Mouse (Mus musculus): ENCODE measurements at regions not wholly inside any gene's neighbourhood (a gene's known extent, or its start where the extent isn't known, plus 50 kb on each side); places are given as distances from the start of the nearest gene placed in this dataset.

GRCm38 (mm10) chr7:129689464-129689863 lies 97.8 kb downstream of the Wdr11 start:
- peak; percentile 17 for DNase-seq (ENCODE audit: low spot score)
- WGBS: 97% methylated on average over 3 of the region's 3 CpGs

GRCm38 (mm10) chr7:129690868-129691267 lies 99.2 kb downstream of the Wdr11 start:
- Histone ChIP-seq H3K4me1 (peaks cover 25% of the 10 kb centered on the region), H3K36me3 (no peaks in the 10 kb centered on the region), H3K27ac (peak overlapping the region; percentile 80), H3K27me3 (ENCODE audit: low read depth, poor library complexity, severe bottlenecking) (no peaks in the 10 kb centered on the region), H3K4me3 (no peak overlapping the region), H3K9me3 (replicated peaks) (no peaks in the 10 kb centered on the region)
- WGBS: 78% methylated on average over 6 of the region's 6 CpGs
- no peak for DNase-seq (ENCODE audit: low spot score)

More at GRCm38 (mm10) chr7:129689464-129689863, 97.8 kb downstream of the Wdr11 start:
- Histone ChIP-seq H3K27me3 (ENCODE audit: low read depth, poor library complexity, severe bottlenecking) (no peaks in the 10 kb centered on the region), H3K4me3 (no peak overlapping the region), H3K9me3 (replicated peaks) (no peaks in the 10 kb centered on the region), H3K27ac (no peak overlapping the region), H3K4me1 (peaks cover 32% of the 10 kb centered on the region), H3K36me3 (no peaks in the 10 kb centered on the region)

GRCm38 (mm10) chr7:129691619-129692071 lies 100.0 kb downstream of the Wdr11 start:
- Histone ChIP-seq H3K4me1 (peaks cover 24% of the 10 kb centered on the region), H3K9me3 (replicated peaks) (no peaks in the 10 kb centered on the region), H3K27me3 (ENCODE audit: low read depth, poor library complexity, severe bottlenecking) (no peaks in the 10 kb centered on the region), H3K27ac (peak overlapping the region; percentile 80), H3K36me3 (no peaks in the 10 kb centered on the region), H3K4me3 (0 out of 2 replicates have a peak overlapping the region, but pooled peaks have one; percentile 1)
- DNase-seq (ENCODE audit: low spot score): peak; percentile 51
- WGBS: 33% methylated on average over 3 of the region's 3 CpGs

- H3K36me3 ChIP-seq: no peaks in the 10 kb centered on the region
- DNase-seq (ENCODE audit: low spot score): peak; percentile 26
These were observed 102.0 kb downstream of the Wdr11 start for GRCm38 (mm10) chr7:129693635-129694034.

GRCm38 (mm10) chr7:129694168-129694567 lies 102.5 kb downstream of the Wdr11 start:
- peak; percentile 14 for DNase-seq (ENCODE audit: low spot score)
- no peak overlapping the region for H3K4me3 ChIP-seq
- H3K27ac ChIP-seq: no peak overlapping the region
- H3K36me3 ChIP-seq: no peaks in the 10 kb centered on the region
- peaks cover 18% of the 10 kb centered on the region for H3K4me1 ChIP-seq
- no peaks in the 10 kb centered on the region for H3K27me3 ChIP-seq (ENCODE audit: low read depth, poor library complexity, severe bottlenecking)
- no peaks in the 10 kb centered on the region for H3K9me3 ChIP-seq (replicated peaks)

More at GRCm38 (mm10) chr7:129693635-129694034, 102.0 kb downstream of the Wdr11 start:
- 86% methylated on average over 9 of the region's 9 CpGs for WGBS
- H3K27ac ChIP-seq: no peak overlapping the region
- peaks cover 18% of the 10 kb centered on the region for H3K4me1 ChIP-seq
- H3K9me3 ChIP-seq (replicated peaks): no peaks in the 10 kb centered on the region
- H3K4me3 ChIP-seq: no peak overlapping the region
- H3K27me3 ChIP-seq (ENCODE audit: low read depth, poor library complexity, severe bottlenecking): no peaks in the 10 kb centered on the region

GRCm38 (mm10) chr7:129699931-129700570 lies 108.4 kb downstream of the Wdr11 start:
- WGBS: 72% methylated on average over 5 of the region's 5 CpGs
- Histone ChIP-seq H3K36me3 (no peaks in the 10 kb centered on the region), H3K27me3 (ENCODE audit: low read depth, poor library complexity, severe bottlenecking) (no peaks in the 10 kb centered on the region), H3K27ac (no peak overlapping the region), H3K9me3 (replicated peaks) (no peaks in the 10 kb centered on the region), H3K4me3 (no peak overlapping the region), H3K4me1 (no peaks in the 10 kb centered on the region)
- peak; percentile 27 for DNase-seq (ENCODE audit: low spot score)

- DNase-seq (ENCODE audit: low spot score): no peak
- peaks cover 9% of the 10 kb centered on the region for H3K4me1 ChIP-seq
- H3K4me3 ChIP-seq: no peak overlapping the region
- H3K9me3 ChIP-seq (replicated peaks): no peaks in the 10 kb centered on the region
- H3K27me3 ChIP-seq (ENCODE audit: low read depth, poor library complexity, severe bottlenecking): no peaks in the 10 kb centered on the region
- WGBS: 94% methylated on average over 6 of the region's 6 CpGs
- H3K36me3 ChIP-seq: no peaks in the 10 kb centered on the region
- H3K27ac ChIP-seq: no peak overlapping the region
These were observed 135.9 kb downstream of the Wdr11 start for GRCm38 (mm10) chr7:129727559-129727958.

GRCm38 (mm10) chr7:129729709-129730238 lies 138.1 kb downstream of the Wdr11 start:
- Histone ChIP-seq H3K27me3 (ENCODE audit: low read depth, poor library complexity, severe bottlenecking) (no peaks in the 10 kb centered on the region), H3K36me3 (no peaks in the 10 kb centered on the region), H3K4me1 (peaks cover 9% of the 10 kb centered on the region), H3K9me3 (replicated peaks) (no peaks in the 10 kb centered on the region), H3K4me3 (no peak overlapping the region), H3K27ac (no peak overlapping the region)
- no peak for DNase-seq (ENCODE audit: low spot score)
- WGBS: 80% methylated on average over 11 of the region's 11 CpGs

GRCm38 (mm10) chr7:129730785-129731352 lies 139.2 kb downstream of the Wdr11 start:
- H3K36me3 ChIP-seq: no peaks in the 10 kb centered on the region
- H3K9me3 ChIP-seq (replicated peaks): no peaks in the 10 kb centered on the region
- no peak for DNase-seq (ENCODE audit: low spot score)
- H3K27ac ChIP-seq: no peak overlapping the region
- H3K4me3 ChIP-seq: no peak overlapping the region
- H3K4me1 ChIP-seq: peaks cover 9% of the 10 kb centered on the region
- H3K27me3 ChIP-seq (ENCODE audit: low read depth, poor library complexity, severe bottlenecking): no peaks in the 10 kb centered on the region
- 65% methylated on average over 7 of the region's 7 CpGs for WGBS

- H3K4me1 ChIP-seq: peaks cover 13% of the 10 kb centered on the region
- no peaks in the 10 kb centered on the region for H3K36me3 ChIP-seq
- H3K4me3 ChIP-seq: no peak overlapping the region
- H3K9me3 ChIP-seq (replicated peaks): no peaks in the 10 kb centered on the region
- no peak for DNase-seq (ENCODE audit: low spot score)
- H3K27me3 ChIP-seq (ENCODE audit: low read depth, poor library complexity, severe bottlenecking): no peaks in the 10 kb centered on the region
- H3K27ac ChIP-seq: no peak overlapping the region
- 86% methylated on average over 4 of the region's 4 CpGs for WGBS
These were observed 151.0 kb downstream of the Wdr11 start for GRCm38 (mm10) chr7:129742657-129743056.

- no peak for DNase-seq (ENCODE audit: low spot score)
These were observed 152.4 kb downstream of the Wdr11 start for GRCm38 (mm10) chr7:129743955-129744666.

GRCm38 (mm10) chr7:129746639-129747038 lies 155.0 kb downstream of the Wdr11 start:
- Histone ChIP-seq H3K9me3 (replicated peaks) (no peaks in the 10 kb centered on the region; the same call in 1 of the 2 replicates), H3K36me3 (no peaks in the 10 kb centered on the region), H3K27me3 (ENCODE audit: low read depth, poor library complexity, severe bottlenecking) (no peaks in the 10 kb centered on the region), H3K4me3 (no peak overlapping the region), H3K27ac (no peak overlapping the region), H3K4me1 (peaks cover 17% of the 10 kb centered on the region)
- DNase-seq (ENCODE audit: low spot score): no peak
- 84% methylated on average over 5 of the region's 5 CpGs for WGBS

More at GRCm38 (mm10) chr7:129743955-129744666, 152.4 kb downstream of the Wdr11 start:
- H3K9me3 ChIP-seq (replicated peaks): no peaks in the 10 kb centered on the region; the same call in 1 of the 2 replicates
- H3K4me3 ChIP-seq: no peak overlapping the region
- H3K36me3 ChIP-seq: no peaks in the 10 kb centered on the region
- peak overlapping the region; percentile 42; the same call in 1 of the 2 replicates for H3K27ac ChIP-seq
- H3K27me3 ChIP-seq (ENCODE audit: low read depth, poor library complexity, severe bottlenecking): no peaks in the 10 kb centered on the region
- peaks cover 13% of the 10 kb centered on the region for H3K4me1 ChIP-seq
- WGBS: 57% methylated on average over 16 of the region's 16 CpGs

GRCm38 (mm10) chr7:129750936-129751335 lies 159.3 kb downstream of the Wdr11 start:
- Histone ChIP-seq H3K9me3 (replicated peaks) (no peaks in the 10 kb centered on the region; the same call in 1 of the 2 replicates), H3K4me3 (no peak overlapping the region), H3K27me3 (ENCODE audit: low read depth, poor library complexity, severe bottlenecking) (no peaks in the 10 kb centered on the region), H3K27ac (no peak overlapping the region), H3K36me3 (no peaks in the 10 kb centered on the region), H3K4me1 (peaks cover 4% of the 10 kb centered on the region; the same call in 1 of the 2 replicates)
- DNase-seq (ENCODE audit: low spot score): no peak
